Mouse (Mus musculus) adrenal gland, adult 18-20 months (tissue): Measurements from ENCODE around the gene Ndufs2. TPM values are rescaled to one million over a fixed set of nuclear protein-coding genes. Genes with fewer than 3 reads are reported as not detected.

ENCODE experiments used
- DNase-seq, 2 experiments: peaks; one replicate each; pipeline ENCODE4 v3.0.0; 2021 to 2022; ENCODE audit warnings: low spot score in 2 of 2
- total RNA-seq, 2 experiments: library from RNA; stranded (reverse); gene quantifications; 1 replicate in 1 of 2; 2 replicates in 1 of 2; pipeline ENCODE4 v1.2.3; 2021

Ndufs2 gene
- total RNA-seq, 2 experiments from 2014 or later: 683 to 1,034 TPM

- DNase-seq: no peak
Measured at GRCm38 (mm10) chr1:171232800-171233730, 18.1 kb downstream of the Ndufs2 start.

- DNase-seq: no peak
Measured at GRCm38 (mm10) chr1:171232348-171232747, 18.8 kb downstream of the Ndufs2 start.

- DNase-seq: no peak
Measured at GRCm38 (mm10) chr1:171231844-171232243, 19.3 kb downstream of the Ndufs2 start.

- no peak for DNase-seq
Measured at GRCm38 (mm10) chr1:171230215-171230614, 21.0 kb downstream of the Ndufs2 start.

- no peak for DNase-seq
Measured at GRCm38 (mm10) chr1:171229750-171230149, 21.4 kb downstream of the Ndufs2 start.

GRCm38 (mm10) chr1:171227879-171228278 lies 23.3 kb downstream of the Ndufs2 start:
- peak in 1 of 2 experiments; percentile 24 for DNase-seq

- DNase-seq: peak in 1 of 2 experiments; percentile 1
Measured at GRCm38 (mm10) chr1:171226780-171227179, 24.4 kb downstream of the Ndufs2 start.

GRCm38 (mm10) chr1:171224857-171225256 lies 26.3 kb downstream of the Ndufs2 start, which contains the start of gene Apoa2:
Apoa2 (plus strand) TSS chr1:171225054.
- DNase-seq: peak in 1 of 2 experiments; percentile 1

GRCm38 (mm10) chr1:171223796-171224195 lies 27.4 kb downstream of the Ndufs2 start:
- DNase-seq: peak in 1 of 2 experiments; percentile 49

- no peak for DNase-seq
Measured at GRCm38 (mm10) chr1:171223168-171223567, 28.0 kb downstream of the Ndufs2 start.

- DNase-seq: peak; percentile 68 to 78
Measured at GRCm38 (mm10) chr1:171222238-171223155, 28.7 kb downstream of the Ndufs2 start, which contains the start of gene Tomm40l. Tomm40l (minus strand) TSS chr1:171222514.

GRCm38 (mm10) chr1:171221281-171222193 lies 29.7 kb downstream of the Ndufs2 start:
- no peak for DNase-seq

GRCm38 (mm10) chr1:171220871-171221270 lies 30.3 kb downstream of the Ndufs2 start:
- DNase-seq: peak; percentile 83 to 86

- DNase-seq: no peak
Measured at GRCm38 (mm10) chr1:171216241-171216955, 34.8 kb downstream of the Ndufs2 start.

GRCm38 (mm10) chr1:171213801-171214496 lies 37.2 kb downstream of the Ndufs2 start, which contains the start of gene Nr1i3:
Nr1i3 (plus strand) TSS chr1:171213970.
- DNase-seq: no peak

GRCm38 (mm10) chr1:171212854-171213253 lies 38.3 kb downstream of the Ndufs2 start:
- DNase-seq: no peak

GRCm38 (mm10) chr1:171209409-171209808 lies 41.8 kb downstream of the Ndufs2 start:
- DNase-seq: no peak

- DNase-seq: no peak
Measured at GRCm38 (mm10) chr1:171205704-171206493, 45.3 kb downstream of the Ndufs2 start.
